Mouse (Mus musculus) cerebellum, adult 2 months (tissue): ENCODE data around the gene Gm14226. TPM values are rescaled to one million over a fixed set of nuclear protein-coding genes. Genes with fewer than 3 reads are reported as not detected.
"Not testable (repeated sequence)": the region's sequence is repeated elsewhere in the genome, so short reads cannot be mapped to it uniquely, and the experiment has no call there.

Experiments used
- DNase-seq, 2 experiments: peaks; one replicate each; pipeline ENCODE4 v3.0.0; 2021
- H3K27ac ChIP-seq: fragments of 200-500 bp; 2 replicates; pipeline ENCODE4 v1.5.1; 2012; ENCODE audit warnings: low read length, control low read depth, inconsistent platforms; ENCODE audit not compliant: insufficient read depth
- H3K27me3 ChIP-seq: fragments of 200-500 bp; 2 replicates; pipeline ENCODE4 v1.6.1; 2012; ENCODE audit warnings: inconsistent platforms, mild to moderate bottlenecking, low read length, moderate library complexity; ENCODE audit not compliant: control insufficient read depth, insufficient read depth
- H3K4me1 ChIP-seq: fragments of 200-500 bp; 2 replicates; pipeline ENCODE4 v1.6.1; 2011; ENCODE audit warnings: low read length; ENCODE audit not compliant: control insufficient read depth, insufficient read depth
- H3K4me3 ChIP-seq: fragments of 200-500 bp; replicated peaks from 2 replicates; pipeline ENCODE3; 2011; ENCODE audit warnings: mild to moderate bottlenecking, low read depth, low read length, control low read depth; ENCODE audit not compliant: insufficient read depth
- CTCF ChIP-seq: fragments of 200-500 bp; IDR thresholded peaks from 2 replicates; pipeline ENCODE4 v1.5.1; 2011; ENCODE audit warnings: low read depth, mild to moderate bottlenecking, control low read depth, low read length, moderate library complexity, borderline replicate concordance; ENCODE audit not compliant: insufficient read depth
- POLR2A ChIP-seq: fragments of 200-500 bp; IDR thresholded peaks from 2 replicates; pipeline ENCODE4 v1.6.1; 2011; ENCODE audit warnings: low read length, control low read depth, borderline replicate concordance; ENCODE audit not compliant: insufficient read depth
- WGBS: fragments of 180-500 bp; shearing (Covaris S2); methylation state at CpG from one replicate; pipeline ENCODE4 v1.1.7; 2018; 5-methylcytosine and 5-hydroxymethylcytosine counted together
- polyA plus RNA-seq: library from polyadenylated mRNA; depleted of rRNA; stranded (reverse); fragments of >200 nt; gene quantifications from 2 replicates; pipeline ENCODE4 v1.2.3, GENCODE M21; 2012

The Gm14226 gene
- polyA plus RNA-seq, 1 experiment = not detected

DNA sequence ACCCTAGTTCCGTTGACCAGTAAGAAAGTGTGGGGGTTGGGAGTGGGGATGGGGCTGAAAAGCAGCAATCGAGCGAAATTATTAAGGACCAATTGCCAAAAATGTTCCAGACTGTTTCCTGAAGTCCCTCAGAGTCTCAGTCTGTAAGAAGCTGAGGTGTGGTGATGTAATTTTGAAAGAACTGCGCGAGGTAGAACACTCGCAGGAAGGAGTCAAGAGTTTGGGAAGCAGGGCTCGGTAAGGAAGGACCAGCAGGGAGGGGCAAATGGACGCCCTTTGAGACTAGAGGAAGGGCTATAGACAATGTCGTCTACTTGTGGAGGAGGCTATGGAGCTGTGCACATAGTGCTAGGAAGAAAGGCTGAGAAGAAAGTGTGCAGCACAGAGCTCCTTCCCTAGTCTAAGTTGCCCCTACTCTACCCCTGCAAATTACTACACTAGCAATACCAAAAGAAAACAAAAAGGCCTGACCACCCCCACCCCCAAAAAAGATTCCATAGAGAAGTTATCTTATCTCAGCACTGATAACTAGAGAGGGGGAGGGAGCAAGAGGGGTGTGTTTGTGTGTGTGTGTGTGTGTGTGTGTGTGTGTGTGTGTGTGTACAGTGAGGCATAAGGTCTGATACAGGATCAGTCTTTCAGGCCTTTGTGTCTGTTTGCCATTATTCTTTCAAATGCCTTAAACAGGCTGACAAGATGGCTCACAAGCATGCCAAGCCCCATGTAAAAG, 33.7 kb downstream of the Gm14226 start:
- Histone ChIP-seq H3K27ac (no peak overlapping the region), H3K4me1 (peaks cover 5% of the 10 kb centered on the region; the same call in 1 of the 2 replicates), H3K4me3 (no peak overlapping the region), H3K27me3 (no peaks in the 10 kb centered on the region)
- TF ChIP-seq POLR2A = no peak
- no peak for TF ChIP-seq CTCF
- 42% methylated on average over 9 of the region's 9 CpGs for WGBS
- peak in 1 of 2 experiments; percentile 16 for DNase-seq

DNA sequence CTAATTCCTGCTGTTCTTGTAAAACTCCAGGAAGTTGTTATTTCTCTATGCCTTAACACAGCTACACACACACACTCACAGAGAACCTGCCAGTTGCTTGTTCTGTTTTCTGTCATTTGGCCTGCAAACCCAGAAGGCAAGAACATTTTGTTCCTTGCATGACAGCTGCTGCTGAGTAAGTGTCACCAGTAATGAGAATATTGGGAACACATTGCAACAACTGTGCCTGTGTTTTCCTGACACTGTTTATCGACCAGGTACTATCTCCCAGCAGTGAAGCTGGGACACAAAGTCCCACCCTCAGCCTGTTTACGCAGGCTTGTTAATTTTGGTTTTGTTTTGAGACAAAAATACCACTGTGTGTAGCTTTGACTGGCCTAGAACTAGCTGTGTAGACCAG, 34.6 kb downstream of the Gm14226 start:
- H3K4me1 ChIP-seq = peaks cover 5% of the 10 kb centered on the region; the same call in 1 of the 2 replicates
- WGBS = 87% methylated on average over 2 of the region's 2 CpGs
- no peak for TF ChIP-seq CTCF
- no peak for TF ChIP-seq POLR2A
- H3K27me3 ChIP-seq = no peaks in the 10 kb centered on the region
- DNase-seq = no peak
- no peak overlapping the region for H3K4me3 ChIP-seq
- no peak overlapping the region for H3K27ac ChIP-seq

DNA sequence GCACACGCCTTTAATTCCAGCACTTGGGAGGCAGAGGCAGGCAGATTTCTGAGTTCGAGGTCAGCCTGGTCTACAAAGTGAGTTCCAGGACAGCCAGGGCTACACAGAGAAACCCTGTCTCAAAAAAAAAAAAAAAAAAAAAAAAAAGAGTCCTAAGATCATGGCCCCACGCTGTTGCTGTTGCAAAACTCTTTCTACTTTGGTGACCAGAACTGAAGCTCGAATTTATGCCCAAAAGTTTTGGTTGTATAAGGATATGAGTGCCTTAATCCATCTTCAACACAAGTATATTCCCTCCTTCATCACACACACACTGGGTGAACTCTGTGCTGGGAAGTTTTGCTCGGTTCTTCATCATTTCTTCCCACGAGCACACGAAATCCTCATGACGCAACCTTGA, 35.4 kb downstream of the Gm14226 start:
- not testable (repeated sequence) for H3K27ac ChIP-seq, H3K4me1 ChIP-seq, H3K4me3 ChIP-seq, H3K27me3 ChIP-seq, DNase-seq
- WGBS = 90% methylated on average over 8 of the region's 8 CpGs

DNA sequence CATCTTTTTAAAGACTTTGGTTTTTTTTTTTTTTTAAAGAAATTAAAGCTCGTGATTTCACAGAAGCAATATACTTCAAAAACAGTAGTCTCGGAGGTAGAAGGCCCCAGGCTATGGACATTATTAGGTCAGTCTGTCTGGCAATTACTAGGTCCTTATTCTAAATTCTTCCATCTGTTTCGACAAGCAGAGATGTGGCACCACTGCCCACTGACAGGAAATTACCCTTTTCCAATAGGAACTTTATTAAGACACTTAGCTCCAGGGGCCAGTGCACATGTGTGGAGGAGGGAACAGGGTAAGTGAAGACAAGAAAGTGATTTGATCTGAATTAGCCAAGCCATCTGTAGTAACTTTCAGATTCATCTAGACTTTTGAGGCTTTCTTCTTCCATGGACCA, 36.6 kb downstream of the Gm14226 start:
- WGBS = 88% methylated on average over 3 of the region's 3 CpGs
- no peak overlapping the region for H3K27ac ChIP-seq
- H3K4me3 ChIP-seq = no peak overlapping the region
- no peak for TF ChIP-seq CTCF
- H3K27me3 ChIP-seq = no peaks in the 10 kb centered on the region
- H3K4me1 ChIP-seq = peaks cover 5% of the 10 kb centered on the region; the same call in 1 of the 2 replicates
- DNase-seq = no peak

DNA sequence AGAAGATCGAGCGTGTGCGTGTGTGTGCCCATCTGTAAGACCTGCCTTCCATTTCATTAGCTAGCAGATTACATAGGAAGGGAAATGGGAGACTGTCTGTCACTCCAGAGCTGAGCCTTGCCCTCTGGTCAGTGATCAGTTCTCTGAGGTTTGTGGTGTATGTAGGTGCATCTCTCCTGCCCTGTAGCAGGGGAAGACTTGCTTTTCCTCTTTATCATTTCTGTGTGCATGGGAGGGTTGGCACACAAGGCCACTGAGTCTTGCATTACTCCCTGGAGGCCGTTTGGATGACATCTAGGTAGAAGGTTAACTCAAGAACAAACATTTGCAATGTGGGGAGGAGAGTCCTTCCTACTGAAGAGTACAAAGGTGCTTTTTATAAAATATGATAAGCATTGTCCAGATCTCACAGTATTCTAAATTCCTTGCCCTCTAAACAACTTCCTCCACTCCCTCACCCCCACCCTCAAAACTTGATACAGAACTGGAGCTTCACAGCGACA, 38.1 kb downstream of the Gm14226 start:
- 71% methylated on average over 5 of the region's 5 CpGs for WGBS
- H3K4me3 ChIP-seq = no peak overlapping the region

DNA sequence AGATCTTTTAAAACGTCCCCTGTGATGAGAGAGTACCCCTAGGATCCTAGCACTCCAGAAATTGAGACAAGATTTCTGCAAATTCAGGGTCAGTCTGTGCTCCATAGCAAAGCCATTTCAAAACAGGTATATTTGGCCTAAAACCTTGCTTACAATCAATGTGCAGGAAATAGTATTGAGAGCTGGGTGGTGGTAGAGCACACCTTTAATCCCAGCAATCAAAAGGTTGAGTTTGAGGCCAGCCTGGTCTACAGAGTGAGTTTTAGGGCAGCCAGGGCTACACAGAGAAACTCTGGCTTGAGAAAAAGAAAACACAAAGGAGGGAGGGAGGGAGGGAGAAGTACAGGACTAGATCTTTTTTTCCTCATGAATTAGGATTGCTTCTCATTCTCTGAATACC, 39.3 kb downstream of the Gm14226 start:
- Histone ChIP-seq H3K27ac (no peak overlapping the region), H3K4me3 (no peak overlapping the region), H3K4me1 (no peaks in the 10 kb centered on the region), H3K27me3 (no peaks in the 10 kb centered on the region)
- DNase-seq = no peak
- TF ChIP-seq CTCF (no peak), POLR2A (no peak)
- WGBS = 72% methylated on average over 1 of the region's 1 CpGs

More for the DNA sequence above, 38.1 kb downstream of the Gm14226 start:
- Histone ChIP-seq H3K27ac (no peak overlapping the region), H3K27me3 (no peaks in the 10 kb centered on the region), H3K4me1 (no peaks in the 10 kb centered on the region)
- DNase-seq = no peak
- TF ChIP-seq CTCF (no peak), POLR2A (no peak)

DNA sequence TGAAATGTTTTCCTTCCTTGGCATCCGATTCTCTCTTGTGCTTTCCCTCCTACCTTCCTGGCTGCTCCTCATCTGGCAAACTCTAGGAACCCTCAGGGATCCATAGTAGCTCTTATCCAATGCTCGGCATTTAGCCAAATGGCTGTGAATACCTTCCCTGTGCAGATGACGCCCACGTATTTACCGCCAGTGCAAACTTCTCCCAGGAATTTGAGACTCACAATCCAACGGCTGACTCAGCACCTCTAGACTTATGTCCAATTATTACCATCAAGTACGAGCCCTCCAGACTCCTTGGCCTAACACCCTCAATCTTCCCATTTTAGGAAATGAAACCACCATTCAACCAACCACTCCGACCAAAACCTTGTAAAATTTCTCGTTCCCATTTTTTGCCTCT, 53.0 kb downstream of the Gm14226 start:
- no peak for TF ChIP-seq CTCF
- no peak for TF ChIP-seq POLR2A
- Histone ChIP-seq H3K27me3 (no peaks in the 10 kb centered on the region), H3K4me3 (no peak overlapping the region), H3K27ac (no peak overlapping the region), H3K4me1 (peaks cover 4% of the 10 kb centered on the region; the same call in 1 of the 2 replicates)
- 51% methylated on average over 9 of the region's 9 CpGs for WGBS
- DNase-seq = no peak

GRCm38 (mm10) chr2:155072353-155073145, 54.5 kb downstream of the Gm14226 start:
- no peak overlapping the region for H3K27ac ChIP-seq
- H3K4me3 ChIP-seq = no peak overlapping the region
- TF ChIP-seq POLR2A (no peak), CTCF (no peak)
- peaks cover 4% of the 10 kb centered on the region; the same call in 1 of the 2 replicates for H3K4me1 ChIP-seq
- no peak for DNase-seq
- WGBS = 91% methylated on average over 8 of the region's 8 CpGs
- H3K27me3 ChIP-seq = no peaks in the 10 kb centered on the region
